Mouse (Mus musculus) layer of hippocampus, adult 8-10 months (tissue): ENCODE measurements around the gene Sec1. TPM values are rescaled to one million over a fixed set of nuclear protein-coding genes. Genes with fewer than 3 reads are reported as not detected.

ENCODE experiments used
- DNase-seq, 2 experiments: peaks; one replicate each; pipeline ENCODE4 v3.0.0; 2022; ENCODE audit warnings: low spot score in 2 of 2
- total RNA-seq, 4 experiments: library from RNA; stranded (reverse); gene quantifications; 2 replicates each; pipeline ENCODE4 v1.2.4; 2022

Sec1 gene
- total RNA-seq, 4 experiments from 2014 or later, result 1.6 to 4.6 (median 3.3) TPM

DNA sequence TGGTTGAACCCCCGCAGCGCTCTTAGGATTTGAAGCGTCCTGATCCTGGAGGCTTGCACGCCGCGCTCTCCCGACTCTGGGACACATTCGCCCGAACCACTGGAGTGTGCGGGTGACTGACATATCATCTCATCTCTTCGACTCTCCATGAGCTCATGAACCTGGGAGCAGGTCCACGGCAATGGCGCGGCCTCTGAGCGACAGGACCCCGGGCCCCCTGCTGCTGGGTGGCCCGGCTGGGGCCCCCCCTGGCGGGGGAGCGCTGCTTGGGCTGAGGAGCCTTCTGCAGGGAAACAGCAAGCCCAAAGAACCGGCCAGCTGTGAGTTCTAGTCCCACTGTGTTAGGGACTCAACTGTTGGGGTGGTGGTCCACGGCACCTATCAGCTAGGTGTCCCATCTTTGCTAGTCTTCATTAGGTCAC is 11.3 kb upstream of the Sec1 start:
- no peak for DNase-seq

DNA sequence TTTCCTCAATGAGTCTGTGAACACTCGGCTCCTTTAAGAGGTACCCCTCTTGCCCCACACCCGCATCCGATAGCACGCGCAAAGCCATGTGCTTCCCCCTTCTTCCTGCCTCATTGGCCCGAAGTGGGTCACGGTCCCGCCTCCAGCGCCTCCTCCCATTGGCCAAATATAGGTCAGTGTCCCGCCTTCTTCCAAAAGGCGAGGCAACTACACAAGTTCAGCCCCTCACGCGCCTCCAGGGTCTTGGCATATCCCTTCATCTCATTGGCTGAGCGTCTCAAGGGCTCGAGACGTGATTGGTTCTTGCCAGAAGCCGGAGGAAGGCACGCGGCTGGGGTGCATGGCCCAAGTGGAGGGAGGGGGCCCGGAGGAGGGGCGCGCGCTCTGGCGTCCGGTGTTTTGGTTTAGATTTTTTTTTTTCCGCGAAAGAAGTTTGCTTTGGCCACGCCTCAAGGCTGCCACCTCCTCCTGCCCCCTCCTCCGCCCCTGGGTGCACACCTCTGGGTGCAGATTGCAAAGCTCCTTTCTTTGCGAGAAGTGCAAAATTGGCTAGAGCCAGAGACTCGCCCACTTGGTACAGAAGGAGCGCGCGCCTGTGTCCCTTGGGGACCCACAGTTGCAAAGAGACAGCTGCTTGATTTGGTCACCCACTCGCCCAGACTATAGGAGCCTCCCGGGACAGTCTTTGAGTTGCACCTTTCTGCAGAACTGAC is 10.7 kb upstream of the Sec1 start, which contains the start of gene Dbp:
TSS of gene Dbp (plus strand) at position 359 of the 713 bp plus-strand sequence.
- DNase-seq, result peak; percentile 100

DNA sequence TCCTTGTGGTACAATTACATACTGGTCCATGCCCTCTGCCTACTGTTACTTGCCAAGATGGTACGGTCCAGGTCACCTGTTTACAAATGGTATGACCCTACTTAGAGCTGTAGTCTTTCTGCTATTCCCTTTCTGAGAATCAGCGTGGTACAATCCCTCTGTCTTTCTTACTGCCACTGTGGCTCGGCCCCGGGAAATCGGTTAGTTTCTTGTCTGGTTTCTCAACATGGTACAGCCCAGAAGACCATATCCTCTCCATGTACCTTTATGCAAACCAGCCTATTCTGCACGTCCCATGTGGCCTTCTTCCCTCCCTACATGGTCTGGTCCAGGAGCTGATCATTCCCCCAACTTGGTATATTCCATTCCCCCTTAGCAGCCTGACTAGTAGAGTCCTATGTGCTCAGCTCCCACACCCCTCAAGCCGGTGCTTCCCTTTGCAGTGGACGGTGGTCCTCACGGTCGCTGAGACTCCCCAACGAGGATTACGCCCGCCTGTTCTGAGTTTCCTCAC is 9.9 kb upstream of the Sec1 start:
- peak; percentile 80 to 88 for DNase-seq

DNA sequence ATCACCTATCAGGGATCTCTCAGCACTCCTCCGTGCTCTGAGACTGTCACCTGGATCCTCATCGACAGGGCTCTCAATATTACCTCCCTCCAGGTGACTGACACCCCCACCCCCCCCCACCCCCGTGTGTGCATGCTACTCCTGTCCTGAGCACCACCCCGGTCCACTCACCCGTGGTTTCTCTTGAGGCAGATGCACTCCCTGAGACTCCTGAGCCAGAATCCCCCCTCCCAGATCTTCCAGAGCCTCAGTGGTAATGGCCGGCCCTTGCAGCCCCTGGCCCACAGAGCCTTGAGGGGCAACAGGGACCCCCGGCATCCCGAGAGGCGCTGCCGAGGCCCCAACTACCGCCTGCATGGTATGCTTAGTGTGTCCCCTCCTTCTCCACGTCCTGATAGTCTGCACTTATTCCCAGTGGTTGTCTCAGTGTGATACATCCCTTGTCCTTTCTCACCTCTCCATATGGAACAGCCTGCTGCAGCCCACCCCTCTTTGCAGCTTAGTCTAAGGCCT is 9.4 kb upstream of the Sec1 start:
- DNase-seq, result no peak

DNA sequence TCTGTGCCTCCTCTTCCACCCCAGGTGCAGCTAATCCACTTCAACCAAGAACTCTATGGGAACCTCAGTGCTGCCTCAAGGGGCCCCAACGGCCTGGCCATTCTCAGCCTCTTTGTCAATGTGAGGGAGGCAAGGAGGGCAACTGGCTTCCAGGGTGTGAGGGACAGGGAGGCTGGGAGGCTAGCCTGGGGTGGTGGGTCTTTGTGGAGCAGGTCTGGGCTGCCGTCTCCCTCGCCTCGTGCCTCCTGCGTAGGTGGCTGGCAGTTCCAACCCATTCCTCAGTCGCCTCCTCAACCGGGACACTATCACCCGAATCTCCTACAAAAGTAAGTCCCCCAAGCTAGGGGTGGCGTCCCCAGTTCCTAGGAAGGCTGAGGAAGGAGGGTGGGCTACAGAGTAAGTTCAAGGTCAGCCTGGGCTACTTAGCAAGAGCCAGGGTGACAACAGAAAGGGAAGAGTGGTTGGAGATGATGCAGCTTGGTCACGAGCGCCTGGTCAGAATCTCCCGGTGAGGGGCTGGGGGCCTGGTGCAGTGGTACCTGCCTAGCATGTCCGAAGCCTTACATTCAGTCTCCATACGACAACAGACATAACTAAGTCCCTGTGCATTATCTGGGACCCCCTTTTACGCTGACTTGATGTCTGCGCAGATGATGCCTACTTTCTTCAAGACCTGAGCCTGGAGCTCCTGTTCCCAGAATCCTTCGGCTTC is 8.8 kb upstream of the Sec1 start:
- no peak for DNase-seq

DNA sequence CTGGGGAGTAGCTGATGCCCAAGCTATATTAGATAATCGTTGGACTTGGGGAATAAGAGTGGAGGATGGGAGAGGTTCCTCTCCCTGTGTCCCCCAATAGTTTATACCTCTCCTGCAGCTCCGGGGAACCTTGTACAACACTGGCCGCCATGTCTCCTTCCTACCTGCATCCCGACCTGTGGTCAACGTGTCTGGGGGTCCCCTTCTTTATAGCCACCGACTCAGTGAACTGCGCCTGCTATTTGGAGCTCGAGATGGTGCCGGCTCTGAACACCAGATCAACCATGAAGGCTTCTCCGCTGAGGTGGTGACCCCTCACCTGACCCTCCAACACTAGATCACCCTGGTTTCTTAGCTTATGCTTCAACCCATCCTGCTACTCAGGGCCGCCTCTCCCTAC is 8.1 kb upstream of the Sec1 start:
- DNase-seq, result no peak

DNA sequence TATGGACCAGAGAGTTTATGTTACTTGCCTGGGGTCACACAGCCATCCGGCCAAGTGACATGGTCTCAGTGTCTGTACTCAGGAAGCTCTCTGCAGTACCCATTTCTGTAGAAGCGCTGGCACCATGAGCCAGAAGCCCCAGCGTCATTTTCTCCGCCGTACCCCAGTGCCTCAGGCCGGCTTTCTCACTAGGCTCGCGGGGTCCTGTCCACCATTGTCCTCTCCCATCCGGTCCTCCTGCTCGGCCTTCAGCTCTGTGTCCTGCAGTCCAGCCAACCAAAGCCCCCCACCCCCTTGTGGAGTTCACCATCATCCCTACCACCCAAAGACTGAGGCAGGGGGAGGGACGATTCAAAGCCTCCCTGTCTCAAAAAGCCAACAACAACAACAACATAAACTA is 7.4 kb upstream of the Sec1 start:
- DNase-seq, result no peak

DNA sequence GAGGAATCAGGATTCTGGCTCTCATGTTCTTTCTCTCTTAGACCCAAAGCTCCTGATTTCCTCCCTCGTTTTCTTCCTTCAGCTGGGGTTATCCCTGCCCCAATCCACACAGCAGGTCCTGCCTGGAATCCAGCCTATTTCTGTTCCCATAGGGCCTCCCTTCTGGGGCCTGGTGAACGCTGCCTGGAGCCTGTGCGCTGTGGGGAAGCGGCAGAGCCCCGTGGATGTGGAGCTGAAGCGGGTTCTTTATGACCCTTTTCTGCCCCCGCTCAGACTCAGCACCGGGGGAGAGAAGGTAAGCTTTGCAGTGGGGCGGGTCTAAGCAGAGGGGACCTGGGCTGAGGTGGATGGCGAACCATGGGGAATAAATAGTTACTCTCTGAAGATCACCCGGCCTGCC is 6.9 kb upstream of the Sec1 start:
- no peak for DNase-seq

DNA sequence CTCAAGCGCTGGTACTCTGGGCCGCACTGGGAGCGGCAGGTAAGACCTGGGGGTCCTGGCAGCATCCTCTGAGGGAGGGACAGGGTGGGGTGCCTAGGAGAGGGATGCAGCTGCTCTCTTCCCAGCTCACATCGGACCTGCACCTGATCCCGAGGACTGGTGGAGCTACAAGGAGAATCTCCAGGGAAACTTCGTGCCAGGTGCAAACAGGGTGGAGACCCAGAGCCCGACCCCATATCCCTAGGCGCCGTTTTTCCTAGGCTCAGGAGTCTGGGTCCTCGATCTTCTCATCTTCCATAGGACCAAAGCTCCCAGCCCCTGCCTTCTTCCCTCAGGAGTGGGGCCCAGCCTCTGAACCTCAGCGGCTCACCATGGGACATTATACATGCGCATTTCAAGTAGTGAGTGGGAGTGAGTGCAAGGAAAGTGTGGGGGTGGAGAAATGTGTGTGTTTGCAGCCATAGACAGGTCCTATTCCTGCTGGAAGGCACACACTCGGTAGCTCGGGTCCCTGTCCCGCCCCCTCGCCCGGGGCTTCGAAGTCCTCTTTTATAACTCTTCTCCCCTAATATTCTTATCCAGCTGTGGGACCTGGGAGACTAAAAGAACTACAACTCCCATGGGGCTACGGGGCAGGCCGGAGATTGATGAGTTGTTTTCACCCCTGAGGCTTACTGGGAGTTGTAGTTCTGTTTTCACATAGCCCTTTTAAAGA is 6.3 kb upstream of the Sec1 start:
- peak; percentile 83 to 89 for DNase-seq

DNA sequence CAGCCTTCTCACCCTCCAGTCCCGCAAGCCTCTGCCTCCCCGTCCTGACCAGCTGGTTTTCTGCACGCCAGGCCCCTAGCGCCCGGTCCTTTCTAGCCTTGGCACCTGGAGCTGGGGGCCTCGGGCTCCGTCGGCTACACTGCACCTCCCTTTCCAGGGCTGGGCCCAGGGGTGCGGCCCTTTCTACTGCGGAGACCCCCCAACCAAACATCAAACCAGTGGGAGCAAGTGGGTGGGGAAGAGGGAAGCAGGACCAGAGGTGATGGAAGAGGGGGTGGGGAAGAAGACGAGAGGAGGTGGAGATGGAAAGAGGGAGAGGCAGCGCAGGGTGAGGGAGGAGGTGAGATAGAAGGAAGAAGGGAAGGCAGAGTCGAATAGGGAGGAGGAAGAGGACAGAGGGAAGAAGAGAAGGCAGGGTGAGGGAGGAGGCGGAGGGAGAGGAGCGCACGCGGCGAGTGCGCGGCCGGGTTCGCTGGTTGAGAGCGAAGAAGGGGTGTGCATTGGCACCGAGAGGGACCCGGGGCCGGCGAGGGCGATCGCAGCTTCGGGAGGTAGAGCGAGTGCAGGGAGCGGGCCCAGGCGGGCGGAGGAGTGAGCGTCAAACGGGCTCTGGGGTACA is 5.4 kb upstream of the Sec1 start, which contains the start of gene Car11:
TSS of gene Car11 (plus strand) at position 321 of the 619 bp plus-strand sequence.
- no peak for DNase-seq

DNA sequence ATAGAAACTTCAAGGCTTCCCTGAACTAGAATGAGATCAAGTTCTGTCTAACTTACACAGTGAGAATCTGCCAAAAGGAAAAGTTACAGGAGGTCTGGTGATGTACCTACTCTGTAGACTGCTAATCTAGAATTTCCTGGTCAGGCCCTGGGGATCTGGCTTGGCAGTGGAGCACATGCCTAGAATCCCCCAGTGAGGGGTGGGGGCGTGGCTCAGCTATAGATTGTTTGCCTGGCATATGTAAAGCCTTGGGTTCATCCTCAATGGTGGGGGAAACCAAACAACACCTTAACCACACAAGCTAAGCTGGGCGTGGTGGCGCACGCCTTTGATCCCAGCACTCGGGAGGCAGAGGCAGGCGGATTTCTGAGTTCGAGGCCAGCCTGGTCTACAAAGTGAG is 3.7 kb upstream of the Sec1 start:
- DNase-seq, result no peak

DNA sequence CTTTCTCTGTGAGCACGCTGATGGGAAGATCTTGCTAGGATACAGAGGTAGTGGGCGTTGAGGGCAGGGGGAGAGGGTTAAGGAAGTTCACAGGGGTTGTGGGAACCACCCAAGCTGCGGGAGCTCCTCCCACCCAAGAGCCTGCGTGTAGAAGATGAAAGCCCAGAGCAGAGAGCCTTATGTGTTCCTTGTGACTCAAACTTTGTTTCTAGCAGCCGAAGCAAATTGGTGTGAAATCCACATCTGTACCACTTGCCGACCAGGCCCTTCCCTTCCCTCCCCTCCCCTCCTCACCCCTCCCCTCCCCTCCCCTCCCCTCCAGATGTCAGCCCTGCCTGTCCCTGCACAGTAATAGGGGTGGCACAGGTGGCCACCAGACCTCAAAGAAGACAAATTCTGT is 896 bp upstream of the Sec1 start:
- DNase-seq, result no peak

DNA sequence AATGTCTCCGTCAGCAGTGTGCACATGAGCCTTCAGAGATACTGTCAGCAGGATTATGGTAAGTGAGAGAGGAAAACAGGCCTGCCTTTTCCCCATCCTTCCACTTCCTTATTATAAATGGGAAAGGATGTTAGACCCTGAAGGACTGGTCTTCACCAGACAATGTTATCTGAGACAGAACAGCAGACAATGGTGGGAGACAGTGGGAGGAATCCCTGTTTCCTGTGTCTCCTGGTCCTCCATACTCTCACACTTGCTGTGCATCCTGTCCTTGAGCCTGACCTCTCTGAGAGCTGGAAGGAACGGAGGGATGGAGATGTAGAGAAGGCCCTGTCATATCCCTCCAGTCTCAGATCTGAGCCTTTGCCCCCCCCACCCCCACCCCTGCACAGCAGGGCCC is 1.8 kb downstream of the Sec1 start:
- no peak for DNase-seq

DNA sequence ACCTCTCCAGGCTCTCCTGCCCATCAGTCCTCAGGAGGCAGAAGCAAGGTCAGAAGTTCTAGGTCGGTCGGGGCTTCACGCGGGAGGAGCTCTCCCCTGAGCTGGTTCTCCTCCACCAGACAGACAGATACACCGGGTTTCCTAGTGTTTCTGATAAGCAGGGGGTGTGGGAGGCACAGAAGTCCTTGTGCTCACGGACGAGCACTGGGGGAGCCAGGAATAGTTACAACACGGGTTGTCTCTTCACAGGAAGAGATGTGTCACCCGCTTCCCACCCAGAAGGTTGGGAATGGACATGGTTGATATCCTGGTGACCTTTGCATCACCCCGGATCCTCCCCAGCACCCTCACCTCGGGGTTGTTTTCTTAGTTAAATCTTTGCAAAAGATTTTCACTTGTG is 4.4 kb downstream of the Sec1 start:
- DNase-seq, result no peak

DNA sequence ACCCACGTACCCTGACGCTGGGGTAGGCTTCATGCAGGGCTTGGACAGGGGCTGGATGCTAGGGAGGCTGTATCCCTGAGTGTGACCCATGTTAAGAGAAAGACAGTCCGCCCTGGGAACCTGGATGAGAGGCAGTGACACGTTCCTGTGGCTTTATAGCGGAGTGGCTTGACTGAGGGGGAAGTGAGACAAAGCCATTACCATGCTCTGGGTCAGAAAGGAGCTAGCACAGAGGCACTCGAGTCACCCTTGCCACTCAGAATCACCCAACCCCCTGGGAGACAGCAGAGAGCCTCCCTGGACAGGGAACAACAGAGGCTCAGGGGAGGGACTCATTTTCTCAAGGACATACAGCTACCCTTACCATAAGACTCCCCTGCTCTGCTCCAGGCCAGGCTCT is 5.1 kb downstream of the Sec1 start:
- no peak for DNase-seq

DNA sequence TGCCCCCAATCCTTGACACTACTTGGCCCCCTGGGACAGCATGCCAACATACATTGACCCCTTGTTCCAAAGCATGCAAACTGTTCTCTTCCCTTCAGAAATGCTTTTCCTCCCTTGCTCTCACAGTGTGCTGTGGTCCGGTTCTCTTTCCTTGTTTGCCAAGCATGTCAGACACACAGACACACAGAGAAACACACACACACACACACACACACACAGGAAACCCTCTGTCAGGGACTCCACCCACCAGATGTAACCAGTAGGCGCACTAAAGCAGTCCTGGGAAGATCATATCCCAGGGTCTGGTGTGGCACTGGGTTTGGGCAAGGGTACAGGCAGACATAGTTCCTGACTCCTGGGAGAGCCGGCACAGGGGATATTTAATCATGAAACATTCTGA is 7.4 kb downstream of the Sec1 start:
- no peak for DNase-seq

DNA sequence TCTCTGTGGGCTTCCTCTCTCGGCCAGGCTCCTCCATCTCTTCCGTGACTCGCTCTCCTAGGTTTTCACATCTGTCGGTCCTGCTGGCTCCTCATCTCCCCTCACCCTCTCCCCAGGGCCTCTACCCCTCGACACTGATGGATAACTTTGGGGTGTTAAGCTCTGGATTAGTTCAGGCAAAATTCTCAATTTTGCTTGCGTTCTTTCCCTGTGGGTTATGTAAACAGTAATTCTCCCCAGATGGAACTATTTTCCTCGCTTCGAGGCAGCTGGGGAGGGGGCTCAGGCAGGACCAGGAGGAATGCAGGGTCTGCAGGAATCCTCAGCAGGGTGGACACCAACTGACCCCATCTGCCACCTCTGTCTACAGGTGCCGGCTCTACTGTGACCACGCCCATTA is 8.4 kb downstream of the Sec1 start:
- no peak for DNase-seq

DNA sequence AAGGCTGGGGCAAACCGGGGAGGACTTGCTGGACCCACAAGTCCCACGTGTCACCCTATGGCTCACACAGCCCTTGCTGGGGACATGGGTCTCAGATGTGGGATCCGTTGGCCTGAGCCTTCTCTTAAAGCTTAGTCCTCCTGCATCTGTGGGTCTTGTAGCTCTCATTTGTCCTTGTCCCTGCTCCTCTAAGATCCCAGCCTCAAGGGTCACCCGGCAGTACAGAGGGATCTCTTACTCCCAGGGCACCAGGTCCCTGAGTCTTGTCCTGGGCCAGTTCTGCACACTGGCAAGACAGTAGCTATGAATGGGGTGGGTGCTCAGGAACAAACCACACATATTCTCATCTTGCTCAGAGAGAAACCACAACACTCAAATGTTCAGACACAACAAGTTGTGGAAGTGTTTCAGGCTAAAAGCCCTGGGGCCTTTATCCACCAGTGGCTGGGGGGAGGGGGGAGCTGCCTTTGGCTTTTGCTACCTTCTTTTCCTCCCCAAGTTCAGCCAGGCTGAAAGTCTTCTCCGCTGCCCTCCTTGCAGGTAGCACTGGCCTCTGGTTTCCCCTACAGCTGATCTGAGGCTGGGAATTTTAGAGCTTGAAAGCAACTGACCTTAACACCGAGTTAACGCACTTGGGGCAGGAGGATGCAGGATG is 10.7 kb downstream of the Sec1 start, which contains the start of gene Ntn5:
TSS of gene Ntn5 (plus strand) at position 627 of the 655 bp plus-strand sequence.
- no peak for DNase-seq

DNA sequence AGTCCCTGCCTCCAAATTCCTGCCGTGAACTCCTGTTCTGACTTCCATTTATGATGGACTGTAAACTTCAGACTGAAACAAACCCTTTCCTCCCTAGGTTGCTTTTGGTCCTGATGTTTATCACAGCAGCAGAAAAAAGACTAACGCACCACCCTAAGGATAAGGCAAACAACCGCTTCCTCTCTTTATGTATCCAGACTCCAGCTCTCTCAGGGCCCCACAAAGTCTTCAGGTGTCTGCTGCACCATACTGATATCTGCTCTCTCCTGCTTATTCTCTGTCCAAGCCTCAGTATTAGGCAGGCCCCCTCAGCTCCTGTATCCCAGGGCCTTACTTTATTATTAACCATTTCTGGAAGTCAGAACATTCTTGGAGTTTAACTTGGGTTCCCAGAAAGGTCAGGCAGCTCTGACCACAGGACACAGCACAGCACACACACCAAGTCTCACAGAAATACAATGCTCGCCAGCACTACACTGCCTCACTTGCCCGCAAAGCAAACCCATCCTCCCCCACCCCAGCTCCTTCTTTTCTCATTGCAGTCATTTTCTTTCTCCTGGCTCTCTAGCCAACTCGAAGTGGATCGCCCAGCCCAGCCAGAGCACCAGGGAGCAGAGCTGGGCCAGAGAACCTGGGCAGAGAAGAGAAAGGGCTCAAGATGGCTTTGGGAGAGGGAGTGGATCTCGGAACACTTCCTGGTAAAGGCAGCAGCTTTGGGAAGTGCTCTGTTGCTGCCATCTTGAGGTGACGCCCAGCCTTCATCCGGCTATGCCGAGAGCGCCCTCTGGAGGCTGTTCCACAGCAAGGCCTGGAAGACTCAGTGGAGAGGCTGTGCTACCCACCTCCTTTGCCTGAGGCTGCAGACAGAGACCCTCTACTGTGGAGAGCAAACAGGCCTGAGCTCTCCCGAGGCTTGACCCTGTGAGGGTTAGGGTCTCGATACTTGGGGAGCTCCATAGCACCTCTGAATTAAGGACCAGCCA is 11.8 kb downstream of the Sec1 start:
- peak; percentile 73 to 90 for DNase-seq
